Mouse (Mus musculus): ENCODE results near the gene Micu1.

GRCm38 (mm10) chr10:59743969-59744368 is 41.7 kb downstream of the Micu1 start:
- TF ChIP-seq CTCF (IDR thresholded peaks at IDR 0.05; ENCODE audit: low read depth) (no peak), EP300 (optimal IDR thresholded peaks at IDR 0.05) (no peak)

Data from stomach, postnatal 0 days (tissue).